Mouse (Mus musculus): ENCODE results near the gene Klhl28. TPM values are rescaled to one million over a fixed set of nuclear protein-coding genes. Genes with fewer than 3 reads are reported as not detected.

Klhl28 gene
- polyA plus RNA-seq (2016; fragmentation: Nextera tagmentation; extraction: Ambion mirVana) = 19.4 and 22.5 TPM in 2 replicates

DNA sequence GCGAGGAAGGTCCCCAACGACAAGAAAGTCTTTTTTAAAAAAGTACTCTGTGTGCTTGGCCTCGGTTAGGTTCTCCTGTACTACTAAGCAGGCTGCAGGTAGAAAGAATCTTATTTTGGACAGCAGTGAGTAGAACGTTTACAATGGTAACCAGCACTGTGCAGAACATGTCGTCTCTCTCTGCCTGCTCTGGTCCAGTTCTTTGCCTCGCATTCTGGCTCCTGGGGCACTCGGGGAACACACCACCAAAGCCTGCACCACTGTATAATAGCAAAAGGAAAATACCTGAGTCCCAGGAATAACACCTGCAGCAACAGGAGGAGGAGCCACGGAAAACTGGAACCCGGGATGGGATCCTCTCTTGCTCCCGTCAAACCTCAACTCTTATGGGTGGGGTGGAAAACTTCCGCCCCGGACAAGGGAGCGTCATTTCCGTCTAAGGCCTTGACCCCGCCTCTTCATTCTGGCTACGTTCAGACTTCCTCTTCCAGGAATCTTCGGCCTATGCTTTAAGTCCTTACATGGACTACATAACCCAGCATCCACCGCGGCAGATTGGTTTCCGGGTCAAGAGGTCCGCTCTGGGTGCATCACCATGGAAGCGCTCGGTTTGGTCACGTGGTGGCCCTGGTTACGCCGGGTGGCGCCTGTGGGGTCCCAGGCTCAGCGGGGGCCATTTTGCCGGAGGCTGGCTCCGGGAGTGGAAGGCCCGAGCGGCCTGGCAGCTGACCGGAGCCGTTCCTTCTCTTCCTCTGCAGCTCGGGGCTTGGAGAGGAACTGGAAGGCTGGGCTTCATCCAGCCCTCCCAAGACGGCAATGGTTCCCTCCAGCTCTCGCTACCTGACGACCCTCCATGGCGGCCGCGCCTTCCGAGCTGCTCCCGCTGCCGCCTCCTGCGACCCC, at the start of gene Klhl28, which contains the start of gene Togaram1:
TSS of gene Klhl28 (minus strand) at position 411 of the 903 bp plus-strand sequence.
TSS of gene Togaram1 (plus strand) at position 681 of the 903 bp plus-strand sequence.
- H3K4me3 ChIP-seq = peak within 1 kb of the TSS; percentile 68
- under 1% methylated on average over 45 of the region's 45 CpGs for WGBS
- H3K4me1 ChIP-seq = peaks cover 28% of the 10 kb centered on the region
- no peaks in the 10 kb centered on the region for H3K36me3 ChIP-seq
- no peaks in the 10 kb centered on the region for H3K9me3 ChIP-seq
- peak; percentile 99 for ATAC-seq (ENCODE audit: low FRiP score, low read depth)
- peak within 1 kb of the TSS; percentile 63 for H3K27ac ChIP-seq
- H3K27me3 ChIP-seq (replicated peaks) = no peaks in the 10 kb centered on the region
- H3K9ac ChIP-seq = peak within 1 kb of the TSS; percentile 82
- peak within 1 kb of the TSS; percentile 99 for H3K4me2 ChIP-seq (replicated peaks)

GRCm38 (mm10) chr12:65007725-65008124, 42.4 kb upstream of the Klhl28 start:
- H3K4me3 ChIP-seq = no peak overlapping the region
- H3K9me3 ChIP-seq = no peaks in the 10 kb centered on the region
- ATAC-seq (ENCODE audit: low FRiP score, low read depth) = no peak
- no peaks in the 10 kb centered on the region for H3K27me3 ChIP-seq (replicated peaks)
- no peak overlapping the region for H3K4me2 ChIP-seq (replicated peaks)
- no peak overlapping the region for H3K9ac ChIP-seq
- 95% methylated on average over 3 of the region's 3 CpGs for WGBS
- no peaks in the 10 kb centered on the region for H3K4me1 ChIP-seq
- peaks cover 50% of the 10 kb centered on the region for H3K36me3 ChIP-seq
- no peak overlapping the region for H3K27ac ChIP-seq

DNA sequence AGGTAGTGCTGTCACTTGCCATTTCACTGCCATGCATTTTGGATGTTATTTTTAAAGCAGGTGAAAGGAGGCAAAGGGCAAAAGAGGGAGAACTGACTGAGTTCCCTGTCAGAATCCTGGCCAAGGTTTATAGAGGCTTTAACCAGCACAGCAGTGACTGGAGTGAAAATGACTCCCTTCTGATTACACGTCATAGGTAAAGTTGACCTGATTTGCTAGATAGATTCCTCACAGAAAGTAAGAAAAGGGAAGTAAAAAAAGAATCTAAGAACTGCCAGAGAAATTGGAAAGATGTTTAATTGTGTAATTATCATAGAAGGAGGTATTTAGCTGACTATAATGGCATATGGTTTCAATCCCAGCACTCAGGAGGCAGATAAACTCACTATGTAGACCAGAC, 12.2 kb upstream of the Klhl28 start:
- Histone ChIP-seq H3K4me2 (replicated peaks) (no peak overlapping the region), H3K9ac (no peak overlapping the region), H3K9me3 (no peaks in the 10 kb centered on the region), H3K4me1 (no peaks in the 10 kb centered on the region), H3K4me3 (no peak overlapping the region), H3K36me3 (peaks cover 24% of the 10 kb centered on the region), H3K27ac (no peak overlapping the region), H3K27me3 (replicated peaks) (no peaks in the 10 kb centered on the region)
- no peak for ATAC-seq (ENCODE audit: low FRiP score, low read depth)
- WGBS = 88% methylated on average over 1 of the region's 1 CpGs

GRCm38 (mm10) chr12:64976191-64976590, 10.9 kb upstream of the Klhl28 start:
- no peak for ATAC-seq (ENCODE audit: low FRiP score, low read depth)
- Histone ChIP-seq H3K27ac (no peak overlapping the region), H3K9me3 (no peaks in the 10 kb centered on the region), H3K4me2 (replicated peaks) (no peak overlapping the region), H3K4me1 (peaks cover 8% of the 10 kb centered on the region; the same call in 1 of the 2 replicates), H3K9ac (no peak overlapping the region), H3K4me3 (no peak overlapping the region), H3K27me3 (replicated peaks) (no peaks in the 10 kb centered on the region), H3K36me3 (peaks cover 19% of the 10 kb centered on the region)
- 74% methylated on average over 1 of the region's 1 CpGs for WGBS

DNA sequence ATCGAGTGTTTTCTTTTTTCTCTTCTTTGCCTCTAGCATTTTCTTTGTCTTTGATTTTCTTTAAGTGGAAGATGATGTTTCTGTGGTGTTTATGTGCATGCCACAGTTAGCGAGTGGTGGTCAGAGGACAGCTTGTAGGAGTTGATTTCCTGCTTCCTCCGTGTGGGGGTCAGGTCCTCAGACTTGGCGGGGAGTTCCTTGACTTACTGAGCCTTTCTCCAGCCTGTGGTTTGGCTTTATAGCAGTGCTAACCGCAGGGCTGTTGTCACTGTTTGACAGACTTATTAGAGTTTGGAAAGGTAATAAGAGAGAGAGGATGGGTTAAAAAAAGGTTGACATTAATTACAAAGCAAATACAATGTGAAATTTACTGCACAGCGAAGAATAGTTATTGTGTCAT, 10.2 kb upstream of the Klhl28 start:
- Histone ChIP-seq H3K36me3 (peaks cover 19% of the 10 kb centered on the region), H3K4me1 (peaks cover 14% of the 10 kb centered on the region; the same call in 1 of the 2 replicates), H3K4me3 (no peak overlapping the region), H3K27ac (no peak overlapping the region), H3K9ac (no peak overlapping the region), H3K27me3 (replicated peaks) (no peaks in the 10 kb centered on the region), H3K9me3 (no peaks in the 10 kb centered on the region), H3K4me2 (replicated peaks) (no peak overlapping the region)
- ATAC-seq (ENCODE audit: low FRiP score, low read depth) = no peak
- WGBS = 55% methylated on average over 6 of the region's 6 CpGs

DNA sequence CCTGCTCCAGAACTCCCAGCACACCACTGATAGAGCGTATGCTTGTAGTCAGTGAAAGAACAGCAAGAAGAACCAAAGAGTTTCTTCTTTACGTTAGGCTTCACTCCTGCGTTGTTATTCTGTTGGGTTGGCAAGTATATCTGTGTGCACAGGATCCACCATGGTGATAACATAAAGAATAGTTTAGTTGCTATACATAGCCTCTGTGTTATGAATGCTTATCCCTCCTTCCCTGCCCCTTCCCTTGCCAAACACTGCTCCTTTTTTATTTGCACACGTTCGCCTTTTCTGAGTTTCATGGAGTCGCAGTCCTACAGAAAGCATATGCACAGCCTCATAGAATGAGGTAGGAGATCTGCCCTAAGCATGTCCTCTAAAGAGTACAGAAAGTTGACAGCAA, 6.7 kb upstream of the Klhl28 start:
- H3K36me3 ChIP-seq = no peaks in the 10 kb centered on the region
- WGBS = 80% methylated on average over 6 of the region's 6 CpGs
- H3K9me3 ChIP-seq = no peaks in the 10 kb centered on the region
- no peak overlapping the region for H3K27ac ChIP-seq
- peak overlapping the region; percentile 22 for H3K4me2 ChIP-seq (replicated peaks)
- H3K4me1 ChIP-seq = peaks cover 34% of the 10 kb centered on the region
- H3K27me3 ChIP-seq (replicated peaks) = no peaks in the 10 kb centered on the region
- no peak overlapping the region for H3K4me3 ChIP-seq
- no peak overlapping the region for H3K9ac ChIP-seq
- no peak for ATAC-seq (ENCODE audit: low FRiP score, low read depth)

DNA sequence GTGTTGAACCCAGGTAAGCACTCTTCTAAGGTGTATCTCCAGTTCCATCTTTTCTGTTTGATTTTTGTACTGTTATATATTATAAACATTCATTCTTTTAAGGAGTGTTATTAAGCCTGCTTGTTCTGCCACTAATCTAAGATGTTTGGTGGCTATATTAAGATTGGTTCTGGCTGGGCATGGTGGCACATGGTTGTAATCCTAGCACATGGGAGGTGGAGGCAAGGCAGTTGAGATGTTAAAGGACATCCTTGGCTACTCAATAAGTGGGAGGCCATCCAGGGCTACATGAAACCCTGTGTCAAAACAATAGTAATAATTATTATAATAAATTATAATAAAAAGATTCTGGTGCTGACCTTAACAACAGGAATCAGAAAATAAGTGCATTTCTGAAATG, 6.1 kb upstream of the Klhl28 start:
- Histone ChIP-seq H3K27me3 (replicated peaks) (no peaks in the 10 kb centered on the region), H3K9me3 (no peaks in the 10 kb centered on the region), H3K27ac (no peak overlapping the region), H3K4me3 (no peak overlapping the region), H3K9ac (no peak overlapping the region), H3K4me2 (replicated peaks) (peak overlapping the region; percentile 99; the same call in 1 of the 2 replicates), H3K4me1 (peaks cover 38% of the 10 kb centered on the region), H3K36me3 (no peaks in the 10 kb centered on the region)
- ATAC-seq (ENCODE audit: low FRiP score, low read depth) = no peak

DNA sequence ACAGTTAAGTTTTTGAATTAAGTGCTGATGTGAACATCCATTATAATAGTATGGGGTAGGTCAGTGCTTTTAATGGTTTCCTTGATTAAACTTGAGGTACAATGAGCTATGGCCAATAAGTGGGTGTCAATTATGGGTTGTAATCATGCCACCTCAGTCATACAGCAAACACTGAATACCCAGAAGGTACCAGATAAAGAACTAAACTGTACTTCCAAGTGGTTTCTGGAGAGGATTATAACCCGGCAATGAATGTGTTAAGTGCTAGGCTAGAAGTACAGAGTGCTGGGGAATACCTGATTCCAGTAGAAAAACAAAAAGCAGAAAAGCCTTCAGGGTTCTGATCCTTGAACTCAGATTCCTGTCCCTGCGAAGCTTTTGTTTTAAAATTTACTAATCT, 2.7 kb upstream of the Klhl28 start:
- no peak overlapping the region for H3K27ac ChIP-seq
- no peak for ATAC-seq (ENCODE audit: low FRiP score, low read depth)

DNA sequence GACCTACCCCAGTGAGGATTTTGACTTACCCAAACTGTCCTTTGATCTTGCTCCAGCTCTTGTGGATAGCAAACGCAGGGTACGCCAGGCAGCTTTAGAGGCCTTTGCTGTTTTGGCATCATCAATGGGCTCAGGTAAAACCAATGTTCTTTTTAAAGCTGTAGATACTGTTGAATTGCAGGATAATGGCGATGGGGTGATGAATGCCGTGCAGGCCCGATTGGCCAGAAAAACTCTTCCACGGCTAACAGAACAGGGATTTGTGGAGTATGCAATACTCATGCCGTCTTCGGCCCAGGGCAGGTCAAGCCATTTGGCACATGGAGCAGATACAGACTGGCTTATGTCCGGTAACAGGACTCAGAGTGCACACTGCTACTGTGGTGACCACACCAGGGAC, 2.1 kb upstream of the Klhl28 start:
- H3K4me1 ChIP-seq = peaks cover 44% of the 10 kb centered on the region
- H3K27ac ChIP-seq = no peak overlapping the region

More for the DNA sequence above, 2.7 kb upstream of the Klhl28 start:
- Histone ChIP-seq H3K27me3 (replicated peaks) (no peaks in the 10 kb centered on the region), H3K4me3 (peak overlapping the region; percentile 68), H3K9me3 (no peaks in the 10 kb centered on the region), H3K36me3 (no peaks in the 10 kb centered on the region), H3K9ac (peak overlapping the region; percentile 82), H3K4me1 (peaks cover 44% of the 10 kb centered on the region), H3K4me2 (replicated peaks) (peak overlapping the region; percentile 99)
- 7% methylated on average over 2 of the region's 2 CpGs for WGBS

GRCm38 (mm10) chr12:64966652-64967435, 1.5 kb upstream of the Klhl28 start:
- H3K27ac ChIP-seq = 0 out of 2 replicates have a peak overlapping the region, but pooled peaks have one; percentile 63
- peak overlapping the region; percentile 68 for H3K4me3 ChIP-seq
- peaks cover 39% of the 10 kb centered on the region for H3K4me1 ChIP-seq
- H3K27me3 ChIP-seq (replicated peaks) = no peaks in the 10 kb centered on the region
- WGBS = 4% methylated on average over 19 of the region's 19 CpGs
- H3K36me3 ChIP-seq = no peaks in the 10 kb centered on the region
- H3K9ac ChIP-seq = peak overlapping the region; percentile 82
- no peaks in the 10 kb centered on the region for H3K9me3 ChIP-seq
- no peak for ATAC-seq (ENCODE audit: low FRiP score, low read depth)
- peak overlapping the region; percentile 99 for H3K4me2 ChIP-seq (replicated peaks)

More for the DNA sequence above, 2.1 kb upstream of the Klhl28 start:
- Histone ChIP-seq H3K36me3 (no peaks in the 10 kb centered on the region), H3K27me3 (replicated peaks) (no peaks in the 10 kb centered on the region), H3K9ac (peak overlapping the region; percentile 82), H3K9me3 (no peaks in the 10 kb centered on the region), H3K4me3 (peak overlapping the region; percentile 68), H3K4me2 (replicated peaks) (peak overlapping the region; percentile 99)
- ATAC-seq (ENCODE audit: low FRiP score, low read depth) = no peak
- WGBS = 1% methylated on average over 9 of the region's 9 CpGs

GRCm38 (mm10) chr12:64966101-64966631, 832 bp upstream of the Klhl28 start:
- WGBS = under 1% methylated on average over 44 of the region's 44 CpGs
- Histone ChIP-seq H3K27ac (peak overlapping the region; percentile 63), H3K27me3 (replicated peaks) (no peaks in the 10 kb centered on the region), H3K9me3 (no peaks in the 10 kb centered on the region), H3K9ac (peak overlapping the region; percentile 82), H3K4me1 (peaks cover 36% of the 10 kb centered on the region), H3K4me3 (peak overlapping the region; percentile 68), H3K36me3 (no peaks in the 10 kb centered on the region), H3K4me2 (replicated peaks) (peak overlapping the region; percentile 99)
- ATAC-seq (ENCODE audit: low FRiP score, low read depth) = no peak; the same call in 1 of the 2 replicates

DNA sequence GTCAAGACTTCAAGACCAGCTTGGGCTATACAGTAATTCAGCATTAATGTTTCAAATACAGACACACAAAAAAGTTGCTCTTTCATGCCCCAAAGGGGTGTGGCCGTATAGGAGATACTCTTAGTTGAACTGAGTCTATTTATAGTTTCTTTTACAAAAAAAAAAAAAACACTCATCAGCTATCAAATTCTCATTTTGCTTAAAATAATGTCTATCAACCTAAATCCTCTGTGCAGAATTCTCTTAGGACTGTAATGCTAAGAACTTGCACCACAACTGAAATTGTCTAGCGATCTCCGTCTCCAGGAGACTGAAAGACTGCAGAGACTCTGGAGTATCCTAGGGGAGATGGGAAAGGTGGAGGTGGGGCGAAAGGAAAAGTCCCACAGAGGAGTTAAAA, 774 bp downstream of the Klhl28 start:
- H3K4me1 ChIP-seq = peaks cover 25% of the 10 kb centered on the region
- 27% methylated on average over 4 of the region's 4 CpGs for WGBS
- no peak for ATAC-seq (ENCODE audit: low FRiP score, low read depth)
- no peaks in the 10 kb centered on the region for H3K36me3 ChIP-seq
- peak overlapping the region; percentile 61 for H3K9ac ChIP-seq
- peak overlapping the region; percentile 79 for H3K4me2 ChIP-seq (replicated peaks)
- H3K27me3 ChIP-seq (replicated peaks) = no peaks in the 10 kb centered on the region
- no peaks in the 10 kb centered on the region for H3K9me3 ChIP-seq
- H3K4me3 ChIP-seq = peak overlapping the region; percentile 68
- H3K27ac ChIP-seq = no peak overlapping the region

All from neural tube, embryonic 12.5 days (tissue).